Mouse (Mus musculus) c-Kit-positive CD71-negative TER-119-negative erythroid progenitor cells, embryonic 14.5 days (primary cell): Measurements from ENCODE around the gene Slc6a17.

Source experiments
- DNase-seq: peaks from one replicate; pipeline ENCODE4 v3.0.0-alpha.2; 2013; ENCODE audit warnings: low read depth

The Slc6a17 gene

DNA sequence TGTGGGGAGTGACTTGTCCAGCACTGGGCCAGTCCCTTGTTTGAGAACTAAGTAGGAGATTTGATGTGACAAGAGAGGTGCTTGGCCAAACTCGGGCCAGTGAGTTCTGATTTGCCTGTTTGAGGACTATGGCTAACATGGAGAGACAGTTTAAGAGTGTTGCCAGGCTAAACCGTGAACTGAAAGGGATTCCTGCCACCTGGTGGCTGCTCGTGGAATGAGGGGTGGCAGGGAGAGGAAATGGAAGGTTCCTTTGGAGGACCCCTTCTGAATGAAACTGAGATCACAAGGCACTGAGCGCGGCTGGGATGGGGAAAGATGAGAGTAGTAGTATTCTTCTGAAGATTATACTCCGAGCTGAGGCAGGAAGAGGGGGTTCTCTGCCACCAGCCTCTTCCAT is 51.2 kb downstream of the Slc6a17 start:
- peak; percentile 51 for DNase-seq

DNA sequence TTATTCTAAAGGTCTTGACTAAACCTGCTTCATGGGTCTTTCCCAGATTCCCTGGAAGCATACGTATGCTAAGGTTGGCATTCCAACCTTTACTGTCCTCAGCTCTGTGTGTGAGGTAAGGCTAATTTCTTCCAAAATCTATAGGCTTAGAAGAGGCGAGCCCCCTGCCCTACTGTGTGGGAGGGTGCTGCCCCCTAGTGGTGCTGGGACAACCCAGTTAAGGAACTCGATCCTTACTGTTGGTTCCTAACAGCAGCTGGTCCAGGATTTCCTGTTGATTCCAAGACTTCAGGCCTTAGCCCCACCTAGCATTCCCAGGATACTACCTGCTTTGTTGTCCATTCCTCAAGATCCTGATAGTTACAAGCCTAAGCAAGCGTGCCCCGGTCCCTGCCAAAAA is 55.7 kb downstream of the Slc6a17 start:
- peak; percentile 53 for DNase-seq

DNA sequence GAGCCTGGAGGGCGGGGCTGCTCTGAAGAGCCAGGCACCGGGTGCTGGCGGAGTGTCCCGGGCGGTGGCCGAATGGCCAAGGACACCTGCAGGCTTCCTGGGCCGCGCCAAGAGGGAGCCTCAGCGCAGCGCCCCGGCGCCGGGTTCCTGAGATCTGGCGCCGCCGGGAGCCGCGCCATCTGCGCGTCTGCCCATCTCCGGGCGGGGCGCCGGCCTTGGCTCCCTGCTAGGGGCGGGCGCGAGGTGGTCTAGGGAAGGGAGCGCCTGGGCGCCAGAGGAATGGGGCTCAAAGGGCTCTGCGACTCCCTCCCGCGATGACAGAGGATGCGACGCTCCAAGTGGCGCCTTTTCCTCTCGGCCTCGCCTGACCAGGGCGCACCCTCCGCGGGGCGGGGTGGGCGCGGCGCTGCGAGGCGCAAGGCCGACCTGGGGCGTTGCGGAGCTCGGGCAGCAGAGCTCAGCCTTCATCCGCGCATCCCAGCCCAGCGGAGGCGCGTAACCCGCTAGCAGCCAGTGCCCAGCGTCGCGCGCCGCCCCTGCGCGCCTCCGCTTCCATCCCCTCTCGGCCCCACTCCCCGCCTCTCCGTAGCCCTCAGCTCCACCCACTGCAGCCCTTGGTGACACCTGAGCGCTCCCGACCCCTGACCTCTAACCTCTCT is 57.9 kb downstream of the Slc6a17 start:
- no peak for DNase-seq

DNA sequence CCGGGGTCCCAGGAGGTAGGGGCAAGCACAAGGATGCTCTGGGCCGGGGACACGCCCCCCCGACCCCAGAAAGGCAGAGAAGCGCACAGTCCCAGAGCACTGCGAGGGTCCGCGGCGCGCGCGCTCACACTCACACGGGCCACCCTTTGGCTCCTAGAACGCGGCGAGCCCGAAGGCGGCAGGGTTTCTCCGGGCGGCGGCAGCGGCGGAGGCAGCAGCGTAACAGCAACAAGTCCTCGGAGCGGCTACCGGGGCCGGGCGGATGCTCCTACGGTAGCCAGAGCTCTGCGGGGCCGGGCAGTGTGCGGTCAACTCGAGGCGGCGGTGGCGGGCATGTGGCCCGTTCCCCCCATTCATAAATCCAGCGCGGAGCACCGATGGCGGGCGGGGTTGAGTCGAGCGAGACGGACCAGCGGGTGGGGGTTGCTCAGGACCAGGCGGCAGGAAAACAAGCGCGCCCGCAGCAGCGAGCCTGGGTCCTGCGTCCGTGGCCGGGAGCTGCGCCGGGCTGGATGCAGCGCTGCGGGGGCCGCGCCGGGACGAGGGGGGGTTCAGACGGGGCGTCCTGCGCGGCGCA is 58.5 kb downstream of the Slc6a17 start, which contains the start of gene Kcnc4:
Kcnc4 (minus strand) TSS at position 357 of the 577 bp plus-strand sequence.
- DNase-seq, result no peak

DNA sequence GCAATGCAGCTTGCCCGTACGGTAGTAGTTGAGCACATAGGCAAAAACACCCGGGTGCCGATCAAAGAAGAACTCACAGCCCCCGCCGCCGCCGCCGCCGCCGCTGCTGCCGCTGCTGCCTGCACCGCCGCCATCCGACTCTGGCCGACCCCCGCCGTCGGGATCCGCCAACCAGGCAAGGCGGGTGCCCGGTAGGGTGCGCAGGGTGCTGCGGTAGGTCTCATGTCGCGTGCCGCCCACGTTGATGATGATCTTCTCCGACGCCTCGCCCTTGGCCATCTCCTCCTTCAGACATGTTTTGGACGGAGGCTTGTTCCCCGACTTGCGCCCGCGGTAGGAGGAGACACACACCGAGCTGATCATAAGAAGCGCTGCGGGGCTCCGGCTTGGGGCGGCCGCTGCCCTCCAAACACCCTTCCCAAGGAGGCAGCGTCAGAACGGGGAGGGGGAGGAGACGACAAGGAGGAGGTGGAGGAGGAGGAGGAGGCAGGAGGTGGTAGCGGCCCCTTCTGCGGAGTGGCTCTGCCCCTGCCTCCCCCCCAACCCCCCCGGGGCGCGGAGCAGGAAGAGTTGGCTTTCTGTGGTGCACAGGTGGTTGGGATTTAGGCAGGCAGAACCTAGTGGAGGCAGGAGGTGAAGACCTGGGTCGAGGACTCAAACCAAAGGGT is 59.2 kb downstream of the Slc6a17 start:
- DNase-seq, result no peak

DNA sequence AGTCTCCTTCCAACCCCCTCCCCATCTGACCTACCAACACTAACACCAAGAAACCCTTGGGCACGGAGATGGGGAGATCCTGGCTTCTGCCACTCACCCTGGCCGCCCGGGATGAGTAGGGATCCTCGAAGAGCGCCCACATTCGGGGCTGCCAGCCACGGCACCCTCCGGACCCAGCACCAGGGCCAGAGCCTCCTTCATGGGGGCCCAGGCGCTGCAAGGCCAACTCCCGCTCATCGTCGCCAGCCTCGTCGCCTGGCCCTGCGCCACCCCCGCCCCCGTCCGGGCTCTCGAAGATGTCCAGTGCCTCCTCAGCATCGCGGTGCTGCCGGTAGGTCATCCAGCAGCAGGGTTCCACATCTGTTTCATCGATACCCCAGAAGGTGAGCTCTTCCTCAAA is 59.7 kb downstream of the Slc6a17 start:
- no peak for DNase-seq

DNA sequence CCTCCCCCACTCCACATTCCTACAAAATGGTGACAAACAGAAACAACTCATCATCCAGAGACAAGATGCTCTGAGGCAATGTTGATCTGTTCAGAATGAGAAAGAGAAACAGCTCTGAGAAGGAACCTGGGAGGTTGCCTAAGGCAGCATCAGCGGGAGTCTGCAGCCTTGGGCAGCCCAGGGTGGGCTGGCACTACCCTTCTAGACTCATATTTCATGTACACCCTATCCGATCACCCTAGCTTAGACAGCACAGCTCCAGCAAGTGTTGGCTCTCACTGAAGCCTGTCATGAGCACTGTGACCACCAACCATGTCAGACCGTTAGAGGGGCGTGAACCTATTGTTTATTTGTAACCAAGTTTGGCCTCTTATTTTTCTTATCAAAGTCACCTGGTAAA is 63.5 kb downstream of the Slc6a17 start:
- DNase-seq, result no peak

DNA sequence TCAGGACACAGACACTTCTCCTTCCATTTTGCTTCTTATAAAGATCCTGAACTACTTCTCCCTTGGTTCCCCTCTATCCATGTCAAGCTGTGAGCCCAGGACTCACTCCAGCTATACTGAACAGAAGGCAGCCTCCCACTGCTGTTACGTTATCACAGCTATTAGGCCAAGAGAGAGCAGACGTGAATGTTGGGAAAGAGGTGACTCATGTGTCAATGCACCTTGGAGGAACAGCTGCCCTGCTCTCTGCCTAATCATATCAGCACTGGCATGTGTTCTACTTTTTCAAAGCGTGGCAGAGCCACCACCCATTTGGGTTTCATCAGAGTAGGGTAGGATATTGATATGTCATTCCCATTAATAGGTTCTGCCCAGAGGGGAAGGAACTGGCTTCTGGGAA is 71.0 kb downstream of the Slc6a17 start:
- DNase-seq, result no peak

DNA sequence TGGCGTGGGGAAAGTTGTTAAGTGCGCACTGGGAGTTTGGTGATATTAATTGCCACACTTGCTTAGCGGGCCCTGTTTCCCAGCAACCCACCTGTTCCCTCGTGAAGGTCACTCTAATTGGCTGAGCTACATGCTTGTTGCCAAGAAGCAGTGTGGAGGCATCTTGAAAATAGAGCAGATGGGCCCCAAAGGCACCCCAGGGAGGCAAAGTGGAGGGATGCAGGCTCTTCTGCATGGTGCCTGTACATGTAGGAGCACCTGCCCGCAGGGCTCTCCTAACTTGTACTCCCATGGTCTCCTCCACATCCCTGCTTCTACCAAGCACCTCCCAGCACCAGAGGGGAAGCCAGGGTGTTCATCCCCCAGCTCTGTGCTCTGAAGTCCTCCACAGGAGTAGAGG is 74.0 kb downstream of the Slc6a17 start:
- DNase-seq, result no peak

DNA sequence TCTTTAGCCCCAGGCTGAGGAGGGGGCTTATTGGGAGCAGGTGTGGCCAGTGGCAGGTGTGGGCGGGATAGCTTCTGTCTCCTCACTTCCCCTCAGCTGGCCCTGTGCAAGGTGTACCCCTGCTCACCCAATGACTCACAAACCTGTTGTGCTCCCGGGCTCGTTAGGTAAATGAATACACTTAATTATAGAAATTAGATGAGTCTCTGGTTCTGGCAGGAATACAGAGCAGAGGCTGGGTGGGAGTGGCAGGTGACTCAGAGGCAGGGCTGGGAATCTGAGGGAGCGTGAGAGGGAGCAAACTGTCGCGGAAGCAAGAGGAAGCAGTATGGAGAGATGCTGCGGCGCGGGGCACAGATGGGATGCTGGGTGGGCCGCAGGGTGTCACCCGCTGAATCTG is 75.6 kb downstream of the Slc6a17 start:
- no peak for DNase-seq

DNA sequence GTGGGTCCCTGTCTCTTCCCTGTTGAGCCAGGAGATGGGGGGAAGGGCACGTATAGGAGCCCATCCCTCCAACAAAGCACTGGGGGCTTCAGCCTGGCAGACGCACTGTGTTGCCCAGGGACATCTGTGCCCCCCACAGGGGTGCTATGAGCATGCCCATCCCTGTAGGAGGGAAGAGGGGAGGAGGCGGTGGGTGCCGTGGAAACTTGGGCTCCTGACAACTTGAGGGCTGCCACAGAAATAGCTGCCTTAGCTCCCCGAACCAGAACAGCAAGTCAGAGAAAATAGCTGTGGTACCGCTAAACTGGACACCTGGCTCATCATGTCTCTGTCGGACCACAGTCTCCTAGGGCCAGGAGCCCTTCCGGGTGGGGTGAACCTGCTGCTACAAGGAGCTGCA is 76.5 kb downstream of the Slc6a17 start:
- no peak for DNase-seq

DNA sequence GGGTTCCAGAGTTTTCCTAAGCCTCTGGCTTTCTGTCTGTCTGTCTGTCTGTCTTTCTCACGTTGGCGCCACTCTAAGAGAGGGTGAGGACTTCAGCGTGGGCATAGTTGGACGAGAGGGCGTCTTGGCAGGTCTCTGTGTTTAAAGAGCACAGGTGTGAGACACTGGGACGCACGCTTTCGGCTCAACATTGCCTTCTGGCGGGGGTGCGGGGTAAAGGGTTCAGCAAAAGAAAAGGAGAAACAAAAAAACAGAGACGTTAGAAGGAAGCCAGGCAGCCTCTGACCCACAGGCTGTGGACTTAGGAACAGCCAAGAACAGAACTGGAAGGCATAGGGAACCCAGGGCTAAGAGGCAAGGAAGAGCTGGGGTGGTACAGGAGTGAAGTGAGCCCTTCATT is 78.5 kb downstream of the Slc6a17 start:
- no peak for DNase-seq

DNA sequence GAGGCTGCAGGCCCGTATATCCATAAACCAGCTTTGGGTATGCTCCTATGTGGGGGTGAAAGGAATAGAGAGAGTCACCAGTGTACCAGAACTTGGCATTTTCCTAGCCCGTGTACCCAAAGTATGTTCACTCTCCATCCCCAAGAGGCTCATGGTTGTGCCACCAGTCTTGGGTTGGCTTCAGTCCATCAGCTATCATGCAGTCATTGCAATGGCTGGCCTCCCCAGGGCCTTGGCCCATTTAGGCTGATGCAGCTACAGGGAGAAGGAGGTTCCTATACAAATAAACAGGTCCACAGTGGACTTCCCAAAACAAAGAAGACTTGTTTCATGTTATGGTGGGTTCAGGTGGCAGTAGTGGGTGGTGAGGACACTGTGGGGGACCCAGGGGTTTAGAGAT is 80.2 kb downstream of the Slc6a17 start:
- no peak for DNase-seq

DNA sequence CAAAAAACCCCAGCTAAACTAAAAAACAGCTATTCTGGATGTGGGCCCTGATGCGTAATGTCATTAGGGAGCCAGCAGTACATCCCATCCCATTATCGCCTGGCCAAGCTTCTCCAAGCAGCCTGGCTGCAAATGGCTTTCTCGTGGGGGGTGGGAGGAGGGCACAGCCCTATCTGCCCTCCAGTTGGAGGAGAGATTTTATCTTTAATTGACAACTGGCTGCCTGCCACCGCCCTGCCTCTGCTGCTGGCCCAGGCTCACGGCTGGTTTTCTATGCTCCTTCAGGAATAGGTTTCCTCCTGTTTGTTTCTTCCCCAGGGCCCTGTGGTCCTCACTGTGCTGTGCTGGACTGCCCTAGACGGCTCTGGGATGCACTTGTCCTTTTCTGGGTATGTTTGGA is 81.4 kb downstream of the Slc6a17 start:
- no peak for DNase-seq

DNA sequence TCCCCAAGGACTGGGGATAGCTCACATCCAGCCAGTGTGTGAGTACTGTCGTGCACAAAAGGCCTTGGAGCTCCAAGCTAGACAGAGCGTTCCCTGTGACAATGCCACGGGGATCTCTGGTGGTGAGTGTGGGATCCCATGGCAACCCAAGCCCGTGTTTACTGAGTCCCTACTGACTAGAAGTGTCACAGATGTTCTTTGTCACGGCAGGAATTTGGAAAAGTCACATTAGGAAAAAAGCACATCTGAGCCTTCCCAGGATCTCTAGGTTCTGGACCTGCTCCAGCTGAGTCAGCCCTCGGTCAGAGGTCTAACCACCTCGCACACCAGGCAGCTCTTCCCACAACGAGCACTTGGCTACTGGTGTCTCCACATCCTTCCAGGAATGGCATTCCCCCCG is 84.2 kb downstream of the Slc6a17 start:
- no peak for DNase-seq

DNA sequence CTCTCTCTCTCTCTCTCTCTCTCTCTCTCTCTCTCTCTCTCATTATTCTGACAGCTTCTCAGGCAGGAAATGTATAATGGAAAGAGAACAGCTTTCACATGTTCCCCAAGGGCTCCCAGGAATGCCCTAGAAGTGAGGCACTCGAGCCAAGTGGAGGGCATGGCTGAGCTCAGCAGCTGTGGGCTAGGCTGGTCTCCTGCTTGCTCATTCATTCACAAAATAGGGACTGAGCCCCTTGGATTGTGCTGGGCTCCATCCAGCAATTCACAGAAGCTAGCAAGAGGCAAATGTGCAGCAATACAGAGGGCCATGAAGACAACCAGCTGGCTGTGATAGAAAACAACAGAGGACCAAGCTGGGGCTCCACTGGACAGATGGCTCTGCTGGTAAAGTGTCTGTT is 86.5 kb downstream of the Slc6a17 start:
- DNase-seq, result no peak

DNA sequence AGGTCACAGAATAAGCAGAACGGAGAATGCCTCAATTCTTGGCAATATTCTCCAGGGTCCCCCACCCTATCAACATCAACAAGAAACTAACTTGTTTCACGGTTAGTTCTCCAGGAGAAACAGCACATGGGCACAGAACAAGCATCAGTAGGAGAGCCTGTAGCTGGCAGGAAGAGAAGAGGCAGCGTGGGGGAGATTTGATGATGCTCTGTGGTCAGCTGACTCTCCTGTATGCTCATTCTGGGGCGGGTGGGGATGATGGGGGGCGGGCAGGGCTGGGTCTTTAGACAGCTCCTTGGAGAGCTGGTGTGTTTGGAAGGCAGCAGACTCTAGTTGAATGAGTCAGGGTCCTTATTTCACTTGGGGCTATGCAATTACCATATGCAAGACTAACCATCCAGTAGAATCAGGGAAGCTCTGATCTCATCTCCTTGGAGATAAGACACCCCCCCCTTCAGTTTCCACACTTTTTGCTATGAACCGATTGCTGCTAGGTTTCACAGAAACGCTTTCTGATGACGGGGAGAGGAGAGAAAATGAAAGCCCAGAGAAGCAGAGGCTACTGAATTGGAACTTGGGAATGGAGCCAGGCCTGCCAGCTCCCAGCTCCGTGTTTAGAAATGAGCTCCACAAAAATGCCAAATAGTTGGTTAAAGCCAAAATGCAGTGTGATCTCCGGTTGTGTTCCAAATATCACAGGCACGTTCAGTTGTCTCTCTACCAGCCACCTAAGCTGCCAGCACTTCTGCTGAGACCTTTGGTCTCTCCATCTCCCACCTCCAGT is 93.4 kb downstream of the Slc6a17 start:
- no peak for DNase-seq

DNA sequence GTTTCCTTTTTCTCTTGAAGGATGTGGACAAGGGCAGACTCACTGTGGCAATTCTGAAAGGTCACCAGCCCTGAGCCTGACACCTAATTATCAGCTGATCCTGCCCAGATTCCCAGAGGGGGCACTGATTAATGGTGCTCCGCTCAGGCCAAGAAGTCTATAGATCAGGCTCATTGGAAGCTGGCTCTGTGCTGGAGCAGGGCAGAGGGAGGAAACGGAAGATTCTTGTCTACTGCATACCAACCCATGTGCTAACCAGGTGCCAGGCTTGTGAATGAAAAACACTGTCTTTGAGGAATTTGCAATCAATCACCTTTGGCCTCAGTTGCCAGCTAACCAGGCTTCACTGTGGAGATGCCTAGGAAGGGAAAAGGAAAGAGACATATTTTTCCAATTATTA is 97.7 kb downstream of the Slc6a17 start:
- no peak for DNase-seq
